Mouse (Mus musculus): ENCODE measurements at regions not wholly inside any gene's neighbourhood (a gene's known extent, or its start where the extent isn't known, plus 50 kb on each side); places are given as distances from the start of the nearest gene placed in this dataset.
"Not testable (repeated sequence)": the region's sequence is repeated elsewhere in the genome, so short reads cannot be mapped to it uniquely, and the experiment has no call there.

- not testable (repeated sequence) for H3K36me3 ChIP-seq (replicated peaks)
Measured at GRCm38 (mm10) chr12:22951956-22952355, 828.1 kb downstream of the Gm10330 start.

GRCm38 (mm10) chr12:22906156-22906555 is 873.9 kb downstream of the Gm10330 start:
- not testable (repeated sequence) for H3K36me3 ChIP-seq (replicated peaks); H3K9me3 ChIP-seq; H3K4me1 ChIP-seq; H3K27me3 ChIP-seq (ENCODE audit: poor library complexity, severe bottlenecking)
- peak; percentile 61 for DNase-seq (ENCODE audit: extremely low spot score, low spot score)
- peak overlapping the region; percentile 86 for H3K27ac ChIP-seq
- WGBS: 1% methylated on average over 52 of the region's 53 CpGs
- peak overlapping the region; percentile 65 for H3K4me3 ChIP-seq

More at GRCm38 (mm10) chr12:22951956-22952355, 828.1 kb downstream of the Gm10330 start:
- H3K27ac ChIP-seq; H3K4me3 ChIP-seq; H3K27me3 ChIP-seq (ENCODE audit: poor library complexity, severe bottlenecking); H3K4me1 ChIP-seq; DNase-seq (ENCODE audit: extremely low spot score, low spot score): not testable (repeated sequence)
- H3K9me3 ChIP-seq: peaks cover 10% of the 10 kb centered on the region; the same call in 1 of the 2 replicates
- WGBS: 44% methylated on average over 3 of the region's 3 CpGs

Data from forebrain, embryonic 10.5 days (tissue).